Mouse (Mus musculus): ENCODE measurements around the gene Cpa5.

GRCm38 (mm10) chr6:30618735-30619134 is 7.9 kb downstream of the Cpa5 start:
- TF ChIP-seq CTCF (IDR thresholded peaks at IDR 0.05; ENCODE audit: borderline replicate concordance, extremely low read depth, insufficient read depth, insufficient read length) (no peak), POLR2A (IDR thresholded peaks at IDR 0.05; ENCODE audit: borderline replicate concordance, extremely low read depth, insufficient read depth, insufficient read length, poor library complexity, severe bottlenecking) (no peak)
